Mouse (Mus musculus): ENCODE data around the gene Ramp1. TPM values are rescaled to one million over a fixed set of nuclear protein-coding genes. Genes with fewer than 3 reads are reported as not detected.

Ramp1 gene
- total RNA-seq, 2 experiments from 2014 or later: 10.5 to 13.6 TPM

- intact Hi-C loops (cut with DNase I): no loop called here
Observed at GRCm38 (mm10) chr1:91231142-91231541, 51.5 kb downstream of the Ramp1 start.

GRCm38 (mm10) chr1:91231896-91232295 lies 52.3 kb downstream of the Ramp1 start:
- intact Hi-C loops (cut with DNase I): no loop called here
- no peak for DNase-seq

More at GRCm38 (mm10) chr1:91231142-91231541, 51.5 kb downstream of the Ramp1 start:
- no peak for DNase-seq

DNA sequence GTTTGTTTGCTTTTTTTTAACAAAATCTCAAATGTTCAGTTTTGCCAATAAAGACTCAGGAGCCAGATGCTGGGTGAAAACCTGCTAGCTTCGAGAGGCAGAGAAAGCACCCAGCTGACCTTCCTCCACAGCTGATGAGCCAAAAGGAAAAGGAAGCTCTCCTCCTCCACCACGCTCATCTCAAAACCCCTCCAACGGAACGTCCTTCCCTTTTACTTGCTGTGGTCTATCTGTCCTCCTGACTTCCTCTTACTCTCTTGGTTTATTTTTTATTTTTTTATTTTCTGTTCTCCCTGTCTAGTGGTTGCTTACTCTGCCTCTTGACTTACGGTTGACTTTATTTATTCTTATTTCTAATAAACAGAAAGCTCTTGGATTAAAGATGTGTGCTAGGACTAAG lies 55.8 kb downstream of the Ramp1 start:
- DNase-seq: no peak
- intact Hi-C loops (cut with DNase I): no loop called here

DNA sequence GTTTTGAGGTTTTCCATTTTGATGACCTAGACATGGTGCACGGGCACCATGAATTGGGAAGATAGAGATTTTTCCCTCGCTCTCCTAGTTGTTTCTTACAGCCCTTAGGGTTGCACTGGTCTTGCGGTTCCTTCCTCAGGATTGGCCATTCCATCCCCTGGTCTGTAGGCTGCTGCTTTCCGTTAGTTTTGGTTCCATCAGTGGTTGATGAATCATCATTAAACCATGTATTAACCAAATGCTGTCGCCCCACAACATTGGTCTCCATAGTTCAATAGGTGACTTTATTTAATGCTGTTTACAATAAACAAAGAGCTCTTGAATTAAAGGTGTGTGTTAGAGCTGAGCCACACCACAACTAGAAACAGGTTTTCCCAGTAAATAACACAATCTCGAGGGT lies 58.1 kb downstream of the Ramp1 start:
- intact Hi-C loops (cut with DNase I): loop anchor here (2.0 kb wide), 1 partner anchor 265 kb away; no protein-coding TSS in a partner anchor
- DNase-seq: no peak

DNA sequence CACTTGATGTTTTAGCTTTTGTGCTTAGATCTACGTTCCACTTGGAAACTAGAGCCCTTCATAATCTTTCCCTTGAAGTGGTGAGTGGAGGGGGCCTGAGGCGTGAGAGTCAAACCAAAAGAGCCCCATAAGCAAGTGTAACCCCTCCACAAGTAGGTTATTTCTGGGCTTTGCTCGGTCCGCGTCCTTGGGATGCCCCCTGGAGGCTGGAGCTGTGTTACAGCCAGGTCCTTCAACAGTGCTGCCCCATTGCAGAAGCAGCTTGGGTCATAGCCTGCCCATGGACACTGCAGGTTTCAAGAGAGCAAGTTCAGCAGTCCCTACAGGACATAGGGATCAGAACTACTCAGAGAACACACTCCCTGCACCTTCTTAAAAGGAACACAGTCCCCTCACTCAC lies 59.5 kb downstream of the Ramp1 start:
- DNase-seq: peak; percentile 73 to 81

DNA sequence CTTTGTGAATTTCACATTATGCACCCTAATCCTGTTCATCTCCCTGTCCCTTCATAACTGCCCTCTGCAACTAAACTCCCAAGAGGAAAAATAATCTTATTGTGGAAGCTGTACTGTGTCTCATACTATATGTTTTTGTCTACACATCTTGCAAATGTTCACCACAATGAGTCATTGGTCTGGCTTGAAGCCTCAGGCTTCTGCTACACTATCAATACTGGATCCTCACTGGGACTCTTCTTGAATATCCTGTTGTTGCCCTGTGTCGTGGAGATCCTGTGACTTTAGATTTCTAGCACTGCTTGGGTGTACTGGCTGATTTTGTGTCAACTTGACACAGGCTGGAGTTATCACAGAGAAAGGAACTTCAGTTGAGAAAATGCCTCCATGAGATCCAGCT lies 60.2 kb downstream of the Ramp1 start:
- no peak for DNase-seq
- intact Hi-C loops (cut with DNase I): loop anchor here (1.0 to 2.0 kb wide), 2 partner anchors 60 to 267 kb away; partner anchors contain the start of gene Ramp1

More for the DNA sequence above, 59.5 kb downstream of the Ramp1 start:
- intact Hi-C loops (cut with DNase I): loop anchor here (1.0 to 2.0 kb wide), 2 partner anchors 60 to 266 kb away; partner anchors contain the start of gene Ramp1

DNA sequence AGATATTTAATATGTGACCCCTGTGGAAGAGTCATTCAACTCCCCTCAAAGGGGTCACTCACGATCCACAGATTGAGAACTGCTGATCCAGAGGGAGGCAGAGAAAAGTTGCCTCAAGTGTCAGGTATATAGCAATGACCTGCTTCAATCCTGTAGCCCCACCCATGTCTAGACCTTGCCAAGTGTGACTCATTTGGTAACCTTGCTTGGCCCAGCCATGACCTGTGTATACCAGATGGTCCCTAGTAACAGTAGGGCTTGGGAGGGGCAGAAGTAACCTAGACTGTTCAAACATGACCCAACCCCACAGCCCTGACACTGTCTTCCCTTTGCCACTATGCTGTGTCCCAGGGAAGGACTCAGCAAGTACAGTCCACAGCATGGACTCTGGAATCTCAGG lies 61.1 kb downstream of the Ramp1 start:
- no peak for DNase-seq
- intact Hi-C loops (cut with DNase I): no loop called here

DNA sequence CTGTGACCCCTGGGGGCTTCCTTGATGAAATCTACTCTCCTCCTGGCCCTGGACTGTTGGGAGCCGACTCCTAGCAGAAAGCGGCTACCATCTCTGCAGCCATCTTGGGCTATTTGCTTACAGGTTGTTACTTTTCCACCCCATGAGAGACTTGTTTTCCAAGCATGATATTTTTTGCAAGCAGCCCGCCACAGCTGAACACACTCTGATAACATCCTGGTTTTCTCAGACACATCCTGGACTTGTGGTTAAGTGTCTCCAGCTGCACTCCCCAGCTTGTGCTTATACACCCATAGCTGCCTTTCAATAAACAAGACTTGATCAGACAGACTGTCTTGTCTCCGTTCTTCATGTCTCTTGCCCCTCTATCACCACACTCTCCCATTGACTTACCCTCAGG lies 61.6 kb downstream of the Ramp1 start:
- no peak for DNase-seq
- intact Hi-C loops (cut with DNase I): no loop called here

GRCm38 (mm10) chr1:91248242-91248641 lies 68.6 kb downstream of the Ramp1 start:
- intact Hi-C loops (cut with DNase I): no loop called here
- DNase-seq: no peak

- no peak for DNase-seq
- intact Hi-C loops (cut with DNase I): no loop called here
Observed at GRCm38 (mm10) chr1:91248970-91249369, 69.3 kb downstream of the Ramp1 start.

DNA sequence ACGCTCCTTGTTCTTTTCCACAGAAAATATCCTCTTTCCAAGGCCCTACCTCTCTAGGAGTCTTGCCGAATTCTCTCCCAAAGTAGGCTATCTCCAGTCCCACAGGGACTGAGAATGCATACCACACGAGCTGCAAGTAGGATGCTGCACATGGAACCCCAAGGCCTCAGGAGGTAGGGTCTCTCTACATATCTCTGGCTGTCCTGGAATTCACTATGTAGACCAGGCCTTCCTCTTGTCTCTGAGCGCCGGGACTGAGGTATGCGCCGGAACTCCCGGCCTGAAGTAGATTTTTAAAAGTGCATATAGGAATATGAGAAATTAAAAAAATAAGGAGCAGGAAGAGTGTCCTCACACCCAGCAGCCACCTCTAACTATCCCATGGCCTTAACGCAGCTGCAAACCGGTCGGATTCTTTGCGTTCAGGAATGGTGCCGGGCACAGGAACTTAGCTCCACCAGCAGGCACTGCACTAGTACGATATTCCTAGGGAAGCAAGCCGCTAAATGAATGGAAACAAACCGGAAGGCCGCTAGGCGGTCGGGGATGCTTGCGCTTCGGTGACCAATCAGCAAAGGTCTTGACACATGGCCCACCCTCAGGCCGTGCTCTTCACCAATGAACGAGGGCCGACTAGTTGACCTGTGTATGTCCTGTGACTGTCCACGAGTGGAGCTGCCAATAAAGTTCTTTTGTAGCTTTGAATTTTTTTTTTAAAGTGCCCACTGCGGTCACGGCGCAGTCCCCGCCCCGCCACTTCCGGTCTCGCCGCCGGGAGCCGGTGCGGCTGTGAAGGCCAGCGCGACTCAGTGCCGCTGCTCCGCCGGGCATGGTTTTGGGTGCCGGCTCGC lies 70.2 kb downstream of the Ramp1 start, which contains the start of gene Ube2f:
Ube2f (plus strand) TSS at position 741 of the 851 bp plus-strand sequence.
- peak; percentile 90 to 92 for DNase-seq
- intact Hi-C loops (cut with DNase I): loop anchor here (2.0 kb wide), 1 partner anchor 49 kb away; the partner anchor contains the start of gene Scly

DNA sequence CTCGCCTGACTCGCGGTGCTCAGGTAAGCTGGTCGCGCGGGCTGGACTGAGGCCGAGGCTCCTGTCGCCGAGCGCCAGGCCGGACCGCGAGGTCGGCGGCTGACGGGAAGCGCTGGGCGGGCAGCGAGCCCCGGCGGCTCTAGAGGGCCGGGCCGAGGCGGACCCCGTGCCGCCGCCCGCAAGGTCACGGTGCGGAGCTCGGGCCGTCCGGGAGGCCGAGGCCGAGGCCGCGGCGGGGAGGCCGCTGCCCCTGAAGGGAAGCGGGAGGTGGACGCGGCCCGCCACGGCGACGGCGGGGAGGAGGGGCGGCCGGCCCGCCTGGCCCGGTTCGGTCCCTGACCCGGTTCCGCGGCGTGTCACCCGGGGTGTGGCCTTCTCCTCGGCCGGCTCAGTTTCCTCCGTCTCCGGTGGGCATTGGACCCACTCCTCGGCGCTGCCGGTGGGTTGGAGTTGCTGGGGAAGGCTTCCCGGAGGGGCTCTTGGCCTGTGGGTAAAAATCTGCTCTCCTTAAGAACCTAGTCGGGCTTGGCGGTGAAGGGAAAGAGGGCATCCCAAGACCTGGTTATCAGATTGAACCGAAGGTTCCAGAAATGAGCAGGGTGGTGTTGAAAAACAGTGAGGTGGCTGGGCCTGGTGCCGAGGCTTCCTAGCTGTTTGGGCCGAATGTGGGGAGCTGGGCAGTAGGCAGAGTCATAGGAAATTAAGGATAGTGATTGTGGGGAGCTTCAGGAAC lies 71.0 kb downstream of the Ramp1 start:
- intact Hi-C loops (cut with DNase I): loop anchor here (2.0 kb wide), 1 partner anchor 48 kb away; the partner anchor contains the start of gene Scly
- DNase-seq: peak in 1 of 2 experiments; percentile 39

DNA sequence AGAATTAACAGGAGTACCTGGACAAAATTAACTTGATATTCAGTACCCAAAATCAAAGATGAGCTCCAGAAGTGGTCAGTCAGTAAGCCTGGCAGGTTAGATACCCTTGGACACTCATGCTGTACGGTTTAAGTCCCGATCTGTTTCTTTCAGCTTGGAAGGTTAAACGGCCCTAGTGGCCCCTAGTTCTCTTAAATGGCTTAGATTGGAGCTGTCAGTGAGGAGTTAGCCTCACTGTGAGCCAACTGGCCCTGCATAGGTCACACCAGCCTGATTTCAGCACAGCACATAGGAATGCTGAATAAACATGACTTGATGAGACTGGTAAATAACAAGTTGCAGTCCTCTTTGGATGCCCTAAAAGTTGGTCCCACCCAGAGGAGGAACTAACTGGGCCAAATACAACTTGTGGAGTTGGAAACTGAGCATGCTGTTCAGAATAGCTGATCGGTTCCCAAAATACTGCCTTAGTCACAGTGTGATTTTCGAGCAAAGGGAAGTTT lies 71.6 kb downstream of the Ramp1 start:
- intact Hi-C loops (cut with DNase I): loop anchor here (2.0 kb wide), 1 partner anchor 48 kb away; the partner anchor contains the start of gene Scly
- DNase-seq: no peak

DNA sequence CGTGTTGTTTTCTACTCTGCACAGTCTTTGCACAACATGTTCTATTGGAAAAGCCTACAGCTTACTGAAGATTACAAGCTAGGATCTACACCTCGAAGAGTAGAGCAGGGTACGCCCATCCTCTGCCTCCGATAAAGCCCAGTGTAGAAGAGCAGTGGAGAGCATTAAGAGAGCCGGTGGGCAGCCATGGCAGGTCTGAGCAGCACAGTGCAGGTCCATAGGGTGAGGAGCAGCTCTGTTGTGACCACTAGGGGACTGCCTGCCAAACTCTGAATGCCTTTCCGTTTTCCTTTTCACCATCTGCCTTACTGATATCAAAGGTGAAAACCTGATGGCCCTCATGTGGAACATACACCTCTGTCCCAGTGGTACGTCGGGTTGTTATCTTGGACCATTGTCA lies 72.3 kb downstream of the Ramp1 start:
- no peak for DNase-seq
- intact Hi-C loops (cut with DNase I): loop anchor here (2.0 kb wide), 1 partner anchor 47 kb away; the partner anchor contains the start of gene Scly

- DNase-seq: no peak
- intact Hi-C loops (cut with DNase I): no loop called here
Observed at GRCm38 (mm10) chr1:91257918-91258317, 78.3 kb downstream of the Ramp1 start.

DNA sequence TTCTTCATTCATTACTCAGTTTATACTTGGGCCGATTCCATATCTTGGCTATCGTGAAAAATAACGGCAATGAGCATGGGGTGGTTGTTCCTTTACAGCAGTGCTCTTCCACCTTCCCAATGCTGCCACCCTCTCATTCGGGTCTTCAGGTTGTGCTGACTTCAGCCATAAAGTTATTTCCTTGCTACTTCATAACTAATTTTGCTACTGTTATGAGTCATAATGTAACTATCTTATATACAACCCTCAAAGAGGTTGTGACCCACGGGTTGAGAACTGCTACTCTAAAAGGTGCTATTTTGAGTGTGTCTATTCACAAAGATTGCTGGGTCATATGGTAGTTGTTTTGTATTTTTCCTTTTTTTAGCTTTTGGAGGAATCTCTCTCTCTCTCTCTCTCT lies 80.2 kb downstream of the Ramp1 start:
- no peak for DNase-seq
- intact Hi-C loops (cut with DNase I): no loop called here

DNA sequence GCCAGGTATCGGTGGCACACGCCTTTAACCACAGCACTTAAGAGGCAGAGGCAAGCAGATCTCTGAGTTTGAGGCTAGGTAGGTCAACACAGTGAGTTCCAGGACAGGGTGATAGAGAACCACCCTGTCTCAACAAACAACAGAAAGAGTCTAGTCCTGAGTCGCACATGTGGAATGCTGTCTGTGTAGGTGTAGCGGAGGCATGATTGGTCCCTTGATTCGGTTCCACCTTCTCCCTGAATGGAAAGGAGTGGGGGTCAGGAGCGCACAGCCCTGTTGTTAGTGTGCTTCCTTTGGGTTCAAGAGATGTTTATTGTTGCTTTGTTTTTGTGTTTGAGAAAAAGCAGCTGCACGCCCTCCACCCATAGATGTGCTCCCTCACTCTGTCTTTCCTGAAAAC lies 82.9 kb downstream of the Ramp1 start:
- no peak for DNase-seq
- intact Hi-C loops (cut with DNase I): no loop called here

- intact Hi-C loops (cut with DNase I): no loop called here
- DNase-seq: no peak
Observed at GRCm38 (mm10) chr1:91272260-91272659, 92.6 kb downstream of the Ramp1 start.

Measured in heart, postnatal 14 days (tissue).